Mouse (Mus musculus) heart, embryonic 14.5 days (tissue): Measurements from ENCODE around the gene Baz2b. TPM values are rescaled to one million over a fixed set of nuclear protein-coding genes. Genes with fewer than 3 reads are reported as not detected.

Source experiments
- ATAC-seq: fragments of 200-750 bp; cut with Nextera tagmentation; 2 replicates; pipeline ENCODE4 v1.8.0; 2017; ENCODE audit warnings: low read depth, moderate TSS enrichment; ENCODE audit not compliant: insufficient number of reproducible peaks, insufficient read depth, low FRiP score
- H3K27ac ChIP-seq, 2 experiments: fragments of 200-500 bp in 1 of 2; fragments of 300-500 bp in 1 of 2; sonication (generic) in 1 of 2; replicated peaks in 1 of 2; 2 replicates each; pipeline ENCODE4 v1.5.1; 2012 to 2014; ENCODE audit warnings: low read depth in 2 of 2, low read length in 2 of 2, control low read depth in 1 of 2, mild to moderate bottlenecking in 1 of 2, mixed read lengths in 1 of 2; ENCODE audit not compliant: control insufficient read depth in 1 of 2, insufficient read depth in 1 of 2
- H3K27me3 ChIP-seq: fragments of 300-500 bp; sonication (generic); 2 replicates; pipeline ENCODE4 v1.6.1; 2014; ENCODE audit warnings: mild to moderate bottlenecking, low read length, control low read depth; ENCODE audit not compliant: control insufficient read depth, insufficient read depth
- H3K36me3 ChIP-seq: fragments of 300-500 bp; sonication (generic); 2 replicates; pipeline ENCODE4 v1.6.1; 2014; ENCODE audit warnings: mild to moderate bottlenecking, control low read depth, low read length, mixed read lengths; ENCODE audit not compliant: control insufficient read depth, insufficient read depth
- H3K4me1 ChIP-seq, 2 experiments: fragments of 200-500 bp in 1 of 2; fragments of 300-500 bp in 1 of 2; sonication (generic) in 1 of 2; 2 replicates each; pipeline ENCODE4 v1.6.1; 2012 to 2014; ENCODE audit warnings: low read length in 2 of 2, control low read depth in 1 of 2, mixed read lengths in 1 of 2; ENCODE audit not compliant: control insufficient read depth in 2 of 2, insufficient read depth in 2 of 2
- H3K4me2 ChIP-seq: fragments of 300-500 bp; sonication (generic); 2 replicates; pipeline ENCODE4 v1.6.1; 2014; ENCODE audit warnings: mild to moderate bottlenecking, low read length
- H3K4me3 ChIP-seq, 2 experiments: fragments of 200-500 bp in 1 of 2; fragments of 300-500 bp in 1 of 2; sonication (generic) in 1 of 2; 2 replicates each; pipeline ENCODE4 v1.5.1; 2012 to 2014; ENCODE audit warnings: low read length in 2 of 2, mild to moderate bottlenecking in 2 of 2, control low read depth in 1 of 2, low read depth in 1 of 2, moderate library complexity in 1 of 2; ENCODE audit not compliant: control insufficient read depth in 1 of 2, insufficient read depth in 1 of 2
- H3K9ac ChIP-seq: fragments of 300-500 bp; sonication (generic); 2 replicates; pipeline ENCODE4 v1.6.1; 2014; ENCODE audit warnings: mild to moderate bottlenecking, low read length
- H3K9me3 ChIP-seq: fragments of 300-500 bp; sonication (generic); 2 replicates; pipeline ENCODE4 v1.6.1; 2016; ENCODE audit warnings: low read length, control low read depth; ENCODE audit not compliant: control insufficient read depth
- WGBS: fragments of 180-500 bp; shearing (Covaris S2); extraction: QIAGEN DNeasy Blood & Tissue Kit; methylation state at CpG from one replicate; pipeline ENCODE4 v1.1.7; 2014; 5-methylcytosine and 5-hydroxymethylcytosine counted together
- polyA plus RNA-seq: library from polyadenylated mRNA; unstranded; fragments of >200 nt; fragmentation: Nextera tagmentation; extraction: Ambion mirVana; gene quantifications from 2 replicates; pipeline ENCODE4 v1.2.1, GENCODE M21; 2014

Baz2b gene
- polyA plus RNA-seq, 1 experiment from 2014 or later = 54.5 TPM

DNA sequence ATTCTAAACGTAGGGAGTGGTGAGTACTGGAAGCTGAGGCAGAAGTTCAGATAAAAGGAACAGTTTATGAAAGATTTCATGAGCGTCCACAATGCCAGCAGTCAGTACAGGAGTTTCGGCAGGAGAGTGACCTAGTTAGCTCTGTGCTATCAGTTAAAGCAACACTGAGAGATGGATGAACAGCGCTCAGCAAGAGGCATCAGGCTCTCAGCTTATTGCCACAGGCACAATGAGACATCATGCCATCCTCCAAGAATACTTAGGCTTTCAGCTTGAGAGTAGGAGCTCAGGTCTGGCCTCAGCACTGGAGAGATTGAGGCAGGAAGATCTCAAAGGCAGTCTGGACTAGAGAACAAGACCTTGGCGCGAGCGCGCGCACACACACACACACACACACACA is 160.3 kb downstream of the Baz2b start:
- 91% methylated on average over 9 of the region's 9 CpGs for WGBS
- H3K4me3 ChIP-seq = no peak overlapping the region
- ATAC-seq = no peak
- no peaks in the 10 kb centered on the region for H3K36me3 ChIP-seq
- no peak overlapping the region for H3K9ac ChIP-seq
- no peaks in the 10 kb centered on the region for H3K9me3 ChIP-seq
- H3K27me3 ChIP-seq = no peaks in the 10 kb centered on the region
- peaks cover 6 to 34% of the 10 kb centered on the region in 2 experiments for H3K4me1 ChIP-seq
- H3K27ac ChIP-seq = no peak overlapping the region
- no peak overlapping the region for H3K4me2 ChIP-seq

DNA sequence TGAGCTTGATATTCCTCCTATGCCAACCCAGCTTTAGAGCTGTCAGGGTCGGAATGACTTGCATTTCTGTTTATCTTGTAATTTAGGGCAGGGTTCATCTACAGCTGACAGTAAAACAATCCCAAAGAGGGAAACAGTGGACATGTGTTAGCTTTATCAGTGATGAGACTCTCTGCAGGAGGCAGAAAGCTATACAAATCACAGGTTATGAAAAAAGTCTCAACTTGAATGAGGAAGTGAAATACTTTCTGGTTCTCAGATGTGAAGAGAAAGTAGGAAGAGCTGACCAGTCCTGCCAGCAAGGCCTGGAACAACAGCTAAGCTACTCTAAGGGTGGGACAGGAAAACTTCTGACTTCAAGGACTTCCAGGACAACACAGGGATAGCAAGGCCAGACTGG is 163.6 kb downstream of the Baz2b start:
- Histone ChIP-seq H3K9ac (no peak overlapping the region), H3K27me3 (no peaks in the 10 kb centered on the region), H3K4me1 (peaks cover 4 to 18% of the 10 kb centered on the region in 2 experiments), H3K9me3 (no peaks in the 10 kb centered on the region), H3K27ac (peak overlapping the region in 1 of 2 experiments; percentile 35; a peak in 1 of 4 replicates), H3K4me2 (no peak overlapping the region), H3K36me3 (no peaks in the 10 kb centered on the region), H3K4me3 (no peak overlapping the region)
- WGBS = 27% methylated on average over 1 of the region's 1 CpGs
- ATAC-seq = no peak

GRCm38 (mm10) chr2:60044988-60045387 is 164.7 kb downstream of the Baz2b start:
- H3K36me3 ChIP-seq = no peaks in the 10 kb centered on the region
- H3K9me3 ChIP-seq = no peaks in the 10 kb centered on the region
- ATAC-seq = no peak
- no peak overlapping the region for H3K27ac ChIP-seq
- H3K4me3 ChIP-seq = no peak overlapping the region
- peaks cover 0 to 8% of the 10 kb centered on the region in 2 experiments; a peak in 2 of 4 replicates for H3K4me1 ChIP-seq
- H3K27me3 ChIP-seq = no peaks in the 10 kb centered on the region
- no peak overlapping the region for H3K9ac ChIP-seq
- H3K4me2 ChIP-seq = no peak overlapping the region

GRCm38 (mm10) chr2:60044540-60044939 is 165.1 kb downstream of the Baz2b start:
- Histone ChIP-seq H3K27ac (no peak overlapping the region), H3K4me2 (no peak overlapping the region), H3K36me3 (no peaks in the 10 kb centered on the region), H3K4me3 (no peak overlapping the region), H3K4me1 (peaks cover 0 to 6% of the 10 kb centered on the region in 2 experiments; a peak in 1 of 4 replicates), H3K27me3 (no peaks in the 10 kb centered on the region), H3K9ac (no peak overlapping the region), H3K9me3 (no peaks in the 10 kb centered on the region)
- WGBS = 90% methylated on average over 2 of the region's 2 CpGs
- no peak for ATAC-seq

- no peak overlapping the region for H3K4me3 ChIP-seq
- no peaks in the 10 kb centered on the region for H3K27me3 ChIP-seq
- no peaks in the 10 kb centered on the region for H3K9me3 ChIP-seq
- no peak for ATAC-seq
- WGBS = 74% methylated on average over 12 of the region's 12 CpGs
- H3K4me1 ChIP-seq = peaks cover 0 to 6% of the 10 kb centered on the region in 2 experiments; a peak in 1 of 4 replicates
- H3K27ac ChIP-seq = 0 out of 4 replicates have a peak overlapping the region, but pooled peaks of 1 of the 2 experiments have one; percentile 6
- H3K9ac ChIP-seq = no peak overlapping the region
- H3K4me2 ChIP-seq = no peak overlapping the region
- H3K36me3 ChIP-seq = no peaks in the 10 kb centered on the region
These were observed 166.9 kb downstream of the Baz2b start for GRCm38 (mm10) chr2:60042699-60043098.

DNA sequence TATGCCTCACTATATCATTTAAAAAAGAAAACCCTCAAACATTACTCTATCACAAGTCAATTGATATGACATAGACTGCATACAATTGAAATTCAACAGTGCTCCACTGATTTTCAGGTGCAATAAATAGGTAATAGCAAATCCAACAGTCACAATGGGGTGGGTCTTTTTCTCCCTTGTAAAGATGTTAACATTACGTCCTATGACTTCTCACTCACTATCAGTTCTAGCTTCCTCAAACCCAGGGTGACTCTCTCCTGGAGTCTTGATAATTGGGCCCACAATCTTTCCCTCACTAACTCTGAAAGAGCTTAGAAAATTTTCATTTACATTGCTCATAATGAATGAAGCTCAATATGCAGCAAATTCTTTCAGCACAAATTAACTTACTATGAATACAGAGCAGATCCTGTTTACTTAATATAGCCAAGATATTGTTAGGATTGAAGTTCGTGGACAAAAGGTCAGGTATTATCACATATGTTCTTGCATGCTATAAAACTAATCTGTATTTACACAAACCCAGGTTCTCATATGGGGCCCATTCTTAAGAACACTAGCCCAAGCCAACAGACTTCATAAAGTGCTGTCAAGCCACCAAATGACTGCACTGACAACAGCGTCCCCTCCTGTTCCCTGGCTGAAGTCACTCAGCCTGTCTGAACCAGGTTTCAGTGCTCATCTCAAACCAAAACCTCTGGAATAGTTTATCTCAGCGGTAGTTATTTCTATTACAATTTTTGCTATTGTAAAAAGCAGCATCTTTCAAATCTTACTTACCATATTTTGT is 168.0 kb downstream of the Baz2b start:
- H3K9ac ChIP-seq = no peak overlapping the region
- no peaks in the 10 kb centered on the region for H3K27me3 ChIP-seq
- no peak for ATAC-seq
- H3K4me2 ChIP-seq = no peak overlapping the region
- H3K4me1 ChIP-seq = peaks cover 2 to 5% of the 10 kb centered on the region in 2 experiments; a peak in 2 of 4 replicates
- 78% methylated on average over 4 of the region's 4 CpGs for WGBS
- H3K4me3 ChIP-seq = no peak overlapping the region
- H3K36me3 ChIP-seq = no peaks in the 10 kb centered on the region
- H3K9me3 ChIP-seq = no peaks in the 10 kb centered on the region
- H3K27ac ChIP-seq = no peak overlapping the region

DNA sequence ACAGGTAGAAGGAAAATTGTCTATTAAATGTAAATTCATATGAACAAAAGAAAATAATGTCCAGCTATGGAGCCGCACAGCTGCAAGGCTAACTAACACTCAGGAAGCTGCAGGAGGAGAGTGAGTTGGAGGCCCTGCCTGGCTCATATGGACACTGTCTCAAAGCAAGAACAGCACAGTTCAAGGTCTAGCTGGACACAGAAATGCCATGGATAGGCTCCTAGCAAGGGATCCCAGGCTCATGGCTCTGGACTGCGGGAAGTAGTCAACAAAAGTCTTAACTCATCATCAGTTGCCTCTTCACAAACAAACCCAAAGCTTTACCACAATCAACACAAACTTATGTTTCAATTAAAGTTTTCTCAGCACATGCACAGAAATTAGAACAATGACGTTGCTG is 169.5 kb downstream of the Baz2b start:
- peaks cover 0 to 2% of the 10 kb centered on the region in 2 experiments; a peak in 2 of 4 replicates for H3K4me1 ChIP-seq
- no peak overlapping the region for H3K9ac ChIP-seq
- ATAC-seq = no peak
- H3K9me3 ChIP-seq = no peaks in the 10 kb centered on the region
- no peak overlapping the region for H3K4me3 ChIP-seq
- H3K36me3 ChIP-seq = no peaks in the 10 kb centered on the region
- no peak overlapping the region for H3K27ac ChIP-seq
- 81% methylated on average over 3 of the region's 3 CpGs for WGBS
- H3K4me2 ChIP-seq = no peak overlapping the region
- H3K27me3 ChIP-seq = no peaks in the 10 kb centered on the region
